Mouse (Mus musculus): ENCODE measurements at regions not wholly inside any gene's neighbourhood (a gene's known extent, or its start where the extent isn't known, plus 50 kb on each side); places are given as distances from the start of the nearest gene placed in this dataset.

GRCm38 (mm10) chr13:52337936-52338335, 193.1 kb downstream of the Diras2 start:
- TF ChIP-seq GATA1 (IDR thresholded peaks at IDR 0.05; ENCODE audit: low read length) (no peak), TAL1 (IDR thresholded peaks at IDR 0.05; ENCODE audit: low read length) (no peak)

Data from erythroblast, embryonic 14.5 days (primary cell).